7 mouse cellular contexts compared by ENCODE assay signal in the genomic region with DNA sequence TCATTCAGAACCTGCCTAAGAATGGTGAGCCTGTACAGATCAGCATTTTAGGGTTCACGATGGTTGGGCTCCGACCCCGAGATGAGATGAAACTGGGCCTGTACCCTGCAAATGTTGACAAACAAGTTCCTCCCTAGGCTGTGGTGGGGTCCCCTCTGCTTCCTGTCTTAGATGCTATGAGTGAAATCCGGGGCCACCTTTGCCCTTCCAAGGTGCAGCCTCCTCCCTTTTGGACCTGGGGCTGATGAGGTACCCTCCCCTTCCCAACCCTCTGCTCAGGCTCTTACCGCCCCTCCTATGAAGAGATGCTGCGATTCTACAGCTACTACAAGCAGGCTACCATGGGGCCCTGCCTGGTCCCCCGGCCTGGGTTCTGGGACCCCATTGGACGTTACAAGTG. TPM values are rescaled to one million over a fixed set of nuclear protein-coding genes. Genes with fewer than 3 reads are reported as not detected.
DNase-seq lines count a peak whose midpoint lies in the region; ATAC-seq and TF ChIP-seq lines count a peak whose summit lies in the region.

No protein-coding gene starts in this region.

- H3K9ac ChIP-seq in forebrain, embryonic 13.5 days = no peak overlapping the region
- no peak overlapping the region for H3K9ac ChIP-seq in neural tube, embryonic 15.5 days (replicated peaks)

- DNase-seq in spleen, adult 2 months (ENCODE audit: low read depth in 1 of 2, low spot score in 2 of 2) = no peak
- DNase-seq in spleen, adult 12 weeks (ENCODE audit: low spot score) = no peak
- DNase-seq in kidney, postnatal 10 days = peak; percentile 32
- DNase-seq in Muller cell, postnatal 12 days (ENCODE audit: inconsistent ontology term) = no peak
- no peak for DNase-seq in adrenal gland, postnatal 10 days

- H3K27ac ChIP-seq in spleen, adult 2 months (ENCODE audit: insufficient read depth, low read length) = no peak overlapping the region
- no peak overlapping the region for H3K27ac ChIP-seq in forebrain, embryonic 13.5 days
- H3K27ac ChIP-seq in neural tube, embryonic 15.5 days (replicated peaks) = no peak overlapping the region

- no peak for TF ChIP-seq POLR2A in spleen, adult 2 months (IDR thresholded peaks at IDR 0.05; ENCODE audit: low read depth, low read length)

- ATAC-seq in forebrain, embryonic 13.5 days = no peak
- no peak for ATAC-seq in neural tube, embryonic 15.5 days (ENCODE audit: low FRiP score)

- H3K4me3 ChIP-seq in spleen, adult 2 months (ENCODE audit: extremely low read depth, insufficient read depth, insufficient read length) = peak overlapping the region; percentile 81
- no peak overlapping the region; the same call in 1 of the 2 replicates for H3K4me3 ChIP-seq in forebrain, embryonic 13.5 days
- peak overlapping the region; percentile 52; the same call in 1 of the 2 replicates for H3K4me3 ChIP-seq in neural tube, embryonic 15.5 days (replicated peaks)

- H3K4me1 ChIP-seq in spleen, adult 2 months (ENCODE audit: control insufficient read depth, insufficient read depth, insufficient read length) = peaks cover 22% of the 10 kb centered on the region
- peaks cover 26% of the 10 kb centered on the region for H3K4me1 ChIP-seq in forebrain, embryonic 13.5 days
- peaks cover 26% of the 10 kb centered on the region for H3K4me1 ChIP-seq in neural tube, embryonic 15.5 days

- TF ChIP-seq CTCF in spleen, adult 2 months (IDR thresholded peaks at IDR 0.05; ENCODE audit: extremely low read depth, insufficient read depth, insufficient read length, insufficient replicate concordance) = no peak

- 49% methylated on average over 8 of the region's 8 CpGs for WGBS in spleen, adult 2 months
- WGBS in forebrain, embryonic 13.5 days = 57% methylated on average over 8 of the region's 8 CpGs
- WGBS in neural tube, embryonic 15.5 days = 64% methylated on average over 8 of the region's 8 CpGs

- peak overlapping the region; percentile 78 for H3K4me2 ChIP-seq in forebrain, embryonic 13.5 days
- H3K4me2 ChIP-seq in neural tube, embryonic 15.5 days = peak overlapping the region; percentile 92

- H3K36me3 ChIP-seq in spleen, adult 2 months (ENCODE audit: control insufficient read depth, insufficient read depth, low read length) = peaks cover 8% of the 10 kb centered on the region
- no peaks in the 10 kb centered on the region for H3K36me3 ChIP-seq in forebrain, embryonic 13.5 days (ENCODE audit: poor library complexity, severe bottlenecking)
- no peaks in the 10 kb centered on the region for H3K36me3 ChIP-seq in neural tube, embryonic 15.5 days

- peaks cover 6% of the 10 kb centered on the region for H3K27me3 ChIP-seq in spleen, adult 2 months (ENCODE audit: control insufficient read depth, insufficient read depth, low read length)
- H3K27me3 ChIP-seq in forebrain, embryonic 13.5 days = peaks cover 52% of the 10 kb centered on the region
- peaks cover 42% of the 10 kb centered on the region for H3K27me3 ChIP-seq in neural tube, embryonic 15.5 days (replicated peaks)

- H3K9me3 ChIP-seq in forebrain, embryonic 13.5 days (replicated peaks) = no peaks in the 10 kb centered on the region
- H3K9me3 ChIP-seq in neural tube, embryonic 15.5 days (replicated peaks) = no peaks in the 10 kb centered on the region

RNA-seq across cellular contexts. Expression of a gene that starts 2.1 kb away (rescaled TPM):
- 17.9 and 22.5 TPM in 2 replicates for polyA plus RNA-seq in spleen, adult 2 months (2012; rRNA removed)
- polyA plus RNA-seq in forebrain, embryonic 13.5 days (2015; fragmentation: Nextera tagmentation; extraction: Ambion mirVana) = 8.1 TPM in 2 replicates
- polyA plus RNA-seq in neural tube, embryonic 15.5 days (2015; fragmentation: Nextera tagmentation; extraction: Ambion mirVana) = 9.3 and 10.4 TPM in 2 replicates
- 10 to 100 TPM; 81.0 to 94.7 TPM for total RNA-seq in adrenal gland, postnatal 10 days (2021)

RNA-seq across cellular contexts. Expression of a gene that starts 2.2 kb away (rescaled TPM):
- polyA plus RNA-seq in spleen, adult 2 months (2012; rRNA removed) = 4.7 TPM in 2 replicates
- 0.92 and 1.2 TPM in 2 replicates for polyA plus RNA-seq in forebrain, embryonic 13.5 days (2015; fragmentation: Nextera tagmentation; extraction: Ambion mirVana)
- 3.2 and 3.4 TPM in 2 replicates for polyA plus RNA-seq in neural tube, embryonic 15.5 days (2015; fragmentation: Nextera tagmentation; extraction: Ambion mirVana)
- 10 to 100 TPM in 1 of 2 experiments, 1 to 10 TPM in 1; 8.7 to 11.0 TPM for total RNA-seq in adrenal gland, postnatal 10 days (2021)

RNA-seq across cellular contexts. Expression of a gene that starts 12.4 kb away (rescaled TPM):
- 10.3 and 11.2 TPM in 2 replicates for polyA plus RNA-seq in spleen, adult 2 months (2012; rRNA removed)
- 3.3 and 4.1 TPM in 2 replicates for polyA plus RNA-seq in forebrain, embryonic 13.5 days (2015; fragmentation: Nextera tagmentation; extraction: Ambion mirVana)
- 4.3 and 4.5 TPM in 2 replicates for polyA plus RNA-seq in neural tube, embryonic 15.5 days (2015; fragmentation: Nextera tagmentation; extraction: Ambion mirVana)
- 10 to 100 TPM; 49.6 to 50.1 TPM for total RNA-seq in adrenal gland, postnatal 10 days (2021)

RNA-seq across cellular contexts. Expression of a gene that starts 28.6 kb away (rescaled TPM):
- 2.3 and 3.0 TPM in 2 replicates for polyA plus RNA-seq in spleen, adult 2 months (2012; rRNA removed)
- 13.4 and 13.9 TPM in 2 replicates for polyA plus RNA-seq in forebrain, embryonic 13.5 days (2015; fragmentation: Nextera tagmentation; extraction: Ambion mirVana)
- polyA plus RNA-seq in neural tube, embryonic 15.5 days (2015; fragmentation: Nextera tagmentation; extraction: Ambion mirVana) = 28.4 and 29.0 TPM in 2 replicates
- 1 to 10 TPM; 4.8 to 8.9 TPM for total RNA-seq in adrenal gland, postnatal 10 days (2021)
